Mouse (Mus musculus) lung, embryonic 16.5 days (tissue): ENCODE data around the gene Muc5ac. TPM values are rescaled to one million over a fixed set of nuclear protein-coding genes. Genes with fewer than 3 reads are reported as not detected.

Source experiments
- polyA plus RNA-seq: library from polyadenylated mRNA; unstranded; fragments of >200 nt; fragmentation: Nextera tagmentation; extraction: Ambion mirVana; gene quantifications from 2 replicates; pipeline ENCODE4 v1.2.1, GENCODE M21; 2015

Muc5ac gene
- polyA plus RNA-seq, 1 experiment from 2014 or later, result 0.35 TPM

Other genes starting within 250 kb of the Muc5ac start
- gene Chid1, start 249.1 kb upstream of the Muc5ac start, polyA plus RNA-seq, result 41.8 and 41.9 TPM in 2 replicates
- gene Ap2a2, start 226.8 kb upstream of the Muc5ac start, polyA plus RNA-seq, result 68.3 and 69.1 TPM in 2 replicates
- gene Muc6, start 133.7 kb upstream of the Muc5ac start, polyA plus RNA-seq, result 0.13 and 0.21 TPM in 2 replicates
- gene Muc2, start 98.6 kb upstream of the Muc5ac start, polyA plus RNA-seq, result 0.35 and 0.48 TPM in 2 replicates
- gene Muc5b, start 50.1 kb downstream of the Muc5ac start, polyA plus RNA-seq, result 0.54 and 1.2 TPM in 2 replicates
- gene Tollip, start 129.5 kb downstream of the Muc5ac start, polyA plus RNA-seq, result 54.3 and 55.2 TPM in 2 replicates
- 0.59 and 0.60 TPM in 2 replicates for gene Brsk2, start 160.8 kb downstream of the Muc5ac start, polyA plus RNA-seq